Mouse (Mus musculus) lung, postnatal 0 days (tissue): ENCODE results near the gene Nipal1.

Experiments
- CTCF ChIP-seq: IDR thresholded peaks from 2 replicates; pipeline ENCODE4 v1.5.1; 2016; ENCODE audit warnings: antibody characterized with exemption, mild to moderate bottlenecking
- EP300 ChIP-seq: IDR thresholded peaks from 2 replicates; pipeline ENCODE4 v1.6.1; 2016; ENCODE audit warnings: antibody characterized with exemption, mild to moderate bottlenecking, control low read depth

DNA sequence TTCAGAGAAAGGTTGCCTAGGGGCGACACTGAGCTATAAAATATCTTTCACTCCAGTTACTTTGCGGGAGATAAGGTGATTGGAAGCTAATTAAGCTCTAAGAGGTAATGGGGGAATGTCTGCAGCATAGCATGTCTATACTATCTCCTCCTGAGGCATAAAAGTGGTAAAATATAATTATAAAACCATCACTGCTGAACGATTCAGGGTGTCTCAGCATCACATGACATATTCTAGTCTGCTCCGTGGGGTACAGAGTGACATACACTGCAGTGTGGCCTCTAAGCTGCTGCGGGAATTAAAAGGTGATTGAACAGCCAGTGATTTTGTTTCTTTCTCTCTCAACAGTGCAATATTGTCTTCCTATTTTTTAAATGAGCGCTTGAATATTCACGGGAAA lies 18.8 kb downstream of the Nipal1 start:
- TF ChIP-seq CTCF, result no peak
- no peak for TF ChIP-seq EP300
